ENCODE assay signal across 8 mouse cellular contexts in the genomic region with DNA sequence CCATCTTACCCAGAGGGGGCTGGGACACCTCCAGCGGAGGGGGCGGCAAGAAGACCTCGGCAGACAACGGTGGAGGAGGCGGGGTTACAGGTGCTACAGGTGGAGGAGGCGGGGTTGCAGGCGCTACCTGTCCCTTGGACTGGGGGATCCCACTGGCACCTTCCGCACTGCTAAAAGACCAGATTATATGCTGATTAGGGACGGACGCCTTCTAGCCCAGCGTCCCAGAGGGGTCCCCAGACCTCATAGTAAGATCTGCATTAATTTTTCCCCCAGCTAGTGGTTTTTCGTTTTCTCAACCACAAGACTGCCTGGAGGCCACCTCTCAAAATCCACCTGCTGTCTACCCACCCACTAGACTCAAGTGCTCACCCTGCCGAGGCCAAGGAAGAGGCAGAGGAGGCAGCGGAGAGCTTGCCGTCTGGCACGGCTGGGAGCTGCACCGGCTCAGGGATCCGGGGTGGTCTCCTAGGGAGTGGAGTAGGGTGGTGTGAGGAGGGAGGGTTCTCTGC. TPM values are rescaled to one million over a fixed set of nuclear protein-coding genes. Genes with fewer than 3 reads are reported as not detected.
A peak's percentile ranks its signal among the peaks of the same experiment; 100 is the strongest.
DNase-seq lines count a peak whose midpoint lies in the region; ATAC-seq and TF ChIP-seq lines count a peak whose summit lies in the region.

No protein-coding gene starts in this region.

- no peak for TF ChIP-seq CTCF in gastrocnemius, adult 2 months (IDR thresholded peaks at IDR 0.05)

- peaks cover 50% of the 10 kb centered on the region for H3K36me3 ChIP-seq in megakaryocyte, embryonic 14.5 days (replicated peaks; ENCODE audit: low read length)
- no peaks in the 10 kb centered on the region for H3K36me3 ChIP-seq in hindbrain, embryonic 16.5 days (ENCODE audit: control insufficient read depth, insufficient read depth, low read length)
- peaks cover 14% of the 10 kb centered on the region for H3K36me3 ChIP-seq in splenic B cell, adult 2 months (ENCODE audit: control insufficient read depth, insufficient read depth, low read length, poor library complexity, severe bottlenecking)

- H3K9me3 ChIP-seq in megakaryocyte, embryonic 14.5 days: peaks cover 14% of the 10 kb centered on the region
- H3K9me3 ChIP-seq in hindbrain, embryonic 16.5 days (ENCODE audit: control insufficient read depth, low read length): no peaks in the 10 kb centered on the region

- H3K4me2 ChIP-seq in hindbrain, embryonic 16.5 days (ENCODE audit: low read length): peak overlapping the region; percentile 5; the same call in 1 of the 2 replicates

- H3K9ac ChIP-seq in hindbrain, embryonic 16.5 days (ENCODE audit: low read depth, low read length): peak overlapping the region; percentile 20; the same call in 1 of the 2 replicates

- 10% methylated on average over 18 of the region's 18 CpGs for WGBS in hindbrain, embryonic 16.5 days

- DNase-seq in gastrocnemius, adult 2 months: no peak
- DNase-seq in gastrocnemius, postnatal 14 days: no peak
- peak; percentile 72 for DNase-seq in splenic B cell, adult 2 months (ENCODE audit: low read depth, low spot score)
- DNase-seq in right cerebral cortex, adult 2 months (ENCODE audit: low spot score in 2 of 2): no peak
- DNase-seq in ovary, adult 18-20 months (ENCODE audit: low spot score): no peak

- H3K27ac ChIP-seq in gastrocnemius, adult 2 months: peak overlapping the region; percentile 20; the same call in 1 of the 2 replicates
- H3K27ac ChIP-seq in hindbrain, embryonic 16.5 days (ENCODE audit: low read depth, low read length): no peak overlapping the region

- ATAC-seq in megakaryocyte, adult 5-6 weeks (ENCODE audit: poor library complexity, severe bottlenecking): no peak
- ATAC-seq in hindbrain, embryonic 16.5 days: no peak

- intact Hi-C loops in gastrocnemius, adult 2 months (cut with DNase I): no loop called here
- intact Hi-C loops in gastrocnemius, postnatal 14 days (cut with DNase I; ENCODE audit: low total_unique reads): no loop called here

- H3K27me3 ChIP-seq in megakaryocyte, embryonic 14.5 days (replicated peaks): peaks cover 82% of the 10 kb centered on the region
- peaks cover 63% of the 10 kb centered on the region for H3K27me3 ChIP-seq in hindbrain, embryonic 16.5 days (replicated peaks; ENCODE audit: control insufficient read depth, insufficient read depth, low read length)
- no peaks in the 10 kb centered on the region for H3K27me3 ChIP-seq in splenic B cell, adult 2 months (ENCODE audit: control insufficient read depth, insufficient read depth, low read length, poor library complexity, severe bottlenecking)

- H3K4me1 ChIP-seq in megakaryocyte, embryonic 14.5 days: peaks cover 80% of the 10 kb centered on the region
- H3K4me1 ChIP-seq in hindbrain, embryonic 16.5 days (ENCODE audit: control insufficient read depth, insufficient read depth, low read depth, low read length): peaks cover 26% of the 10 kb centered on the region

- H3K4me3 ChIP-seq in gastrocnemius, adult 2 months: 0 out of 2 replicates have a peak overlapping the region, but pooled peaks have one; percentile 21
- H3K4me3 ChIP-seq in megakaryocyte, embryonic 14.5 days (replicated peaks): peak overlapping the region; percentile 88
- no peak overlapping the region for H3K4me3 ChIP-seq in hindbrain, embryonic 16.5 days (ENCODE audit: low read length)

RNA-seq across cellular contexts. Expression of gene Gngt2, which starts 3.3 kb away (rescaled TPM):
- 1 to 10 TPM; 2.6 to 7.6 TPM for total RNA-seq in gastrocnemius, adult 2 months (2021)
- total RNA-seq in gastrocnemius, postnatal 14 days (2021): 1 to 10 TPM; 7.1 to 8.1 TPM
- polyA plus RNA-seq in megakaryocyte, embryonic 14.5 days (2012; ENCODE audit: insufficient read depth, low replicate concordance): 10.2 and 30.7 TPM in 2 replicates
- total RNA-seq in megakaryocyte, adult 5-6 weeks (2015): 92.0 and 95.7 TPM in 2 replicates
- 64.0 and 66.6 TPM in 2 replicates for total RNA-seq in megakaryocyte, adult 5-6 weeks (2017)
- polyA plus RNA-seq in hindbrain, embryonic 16.5 days (2015; fragmentation: Nextera tagmentation; extraction: Ambion mirVana): 3.7 and 3.9 TPM in 2 replicates

RNA-seq across cellular contexts. Expression of gene Abi3, which starts 8.6 kb away (rescaled TPM):
- total RNA-seq in gastrocnemius, adult 2 months (2021): 1 to 10 TPM; 2.2 to 3.0 TPM
- 1 to 10 TPM; 3.3 to 4.9 TPM for total RNA-seq in gastrocnemius, postnatal 14 days (2021)
- 67.9 and 94.9 TPM in 2 replicates for polyA plus RNA-seq in megakaryocyte, embryonic 14.5 days (2012; ENCODE audit: insufficient read depth, low replicate concordance)
- 14.7 and 19.8 TPM in 2 replicates for total RNA-seq in megakaryocyte, adult 5-6 weeks (2015)
- 13.7 and 20.0 TPM in 2 replicates for total RNA-seq in megakaryocyte, adult 5-6 weeks (2017)
- 2.4 and 2.6 TPM in 2 replicates for polyA plus RNA-seq in hindbrain, embryonic 16.5 days (2015; fragmentation: Nextera tagmentation; extraction: Ambion mirVana)

RNA-seq across cellular contexts. Expression of gene Phospho1, which starts 9.4 kb away (rescaled TPM):
- 100 to 1,000 TPM; 274 to 394 TPM for total RNA-seq in gastrocnemius, adult 2 months (2021)
- total RNA-seq in gastrocnemius, postnatal 14 days (2021): 100 to 1,000 TPM; 148 to 155 TPM
- 11.0 and 11.8 TPM in 2 replicates for polyA plus RNA-seq in megakaryocyte, embryonic 14.5 days (2012; ENCODE audit: insufficient read depth, low replicate concordance)
- total RNA-seq in megakaryocyte, adult 5-6 weeks (2015): 12.6 and 17.3 TPM in 2 replicates
- 2.3 TPM in 1 of 2 replicates, not detected in the other for total RNA-seq in megakaryocyte, adult 5-6 weeks (2017)
- polyA plus RNA-seq in hindbrain, embryonic 16.5 days (2015; fragmentation: Nextera tagmentation; extraction: Ambion mirVana): 0.54 TPM in 1 of 2 replicates, not detected in the other

Comparison
In these comparisons a context has a peak if more than half of its experiments do, and no peak if none do; other contexts are left out.
1. RNA of gene Gngt2, which starts 3.3 kb away (total RNA-seq): 64.0 to 95.7 TPM in megakaryocyte, adult 5-6 weeks; 7.1 to 8.1 TPM in gastrocnemius, postnatal 14 days and 2.6 to 7.6 TPM in gastrocnemius, adult 2 months; every median in the first group is over 4 times any median in the second.
2. RNA of gene Phospho1, which starts 9.4 kb away (total RNA-seq): 274 to 394 TPM in gastrocnemius, adult 2 months and 148 to 155 TPM in gastrocnemius, postnatal 14 days; 2.3 to 17.3 TPM in megakaryocyte, adult 5-6 weeks; every median in the first group is over 4 times any median in the second.